Mouse (Mus musculus): ENCODE data around the gene Arfrp1. TPM values are rescaled to one million over a fixed set of nuclear protein-coding genes. Genes with fewer than 3 reads are reported as not detected.

The Arfrp1 gene
- 81.2 and 82.7 TPM in 2 replicates for polyA plus RNA-seq (2015; fragmentation: Nextera tagmentation; extraction: Ambion mirVana)

DNA sequence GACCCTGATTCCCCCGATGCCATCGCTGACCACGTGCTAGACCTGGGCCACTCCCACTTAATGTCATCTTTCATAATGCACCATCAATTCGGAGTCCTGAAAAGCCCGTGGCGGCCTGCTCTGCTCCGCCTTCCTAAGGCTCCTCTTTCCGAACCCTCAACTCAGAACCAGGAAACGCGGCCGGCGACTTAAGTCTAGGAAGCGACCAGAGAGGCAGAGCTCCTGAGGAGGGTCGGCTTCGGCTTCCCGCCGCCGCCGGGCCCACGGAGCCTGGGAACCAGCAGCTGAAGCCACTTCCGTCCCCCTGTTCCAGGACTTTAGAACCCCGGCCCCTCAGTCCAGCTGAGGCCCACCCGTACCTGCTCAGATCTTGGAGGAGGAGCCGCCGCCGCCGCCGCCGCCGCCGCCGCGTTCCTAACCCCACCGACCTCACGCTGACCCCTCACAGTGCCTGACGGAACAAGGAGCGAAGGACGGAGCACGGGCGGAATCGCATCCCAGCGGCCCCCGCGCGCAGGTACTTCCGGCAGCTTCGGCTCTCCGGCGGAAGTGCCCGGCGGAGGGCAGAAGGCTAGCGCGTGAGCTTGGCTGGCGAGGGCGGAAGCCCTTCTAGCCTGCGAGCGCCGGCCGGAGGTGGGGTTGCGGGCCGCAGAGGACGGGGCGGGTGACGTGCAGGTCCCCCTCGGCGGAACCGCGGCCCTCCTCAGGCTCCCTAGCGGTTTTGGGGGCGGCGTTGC lies at the start of gene Arfrp1, which contains the start of gene Zgpat:
Gene Arfrp1 (minus strand): TSS at position 545 of the 737 bp plus-strand sequence.
Gene Zgpat (plus strand): TSS at position 69 of the 737 bp plus-strand sequence.
- under 1% methylated on average over 69 of the region's 71 CpGs for WGBS

DNA sequence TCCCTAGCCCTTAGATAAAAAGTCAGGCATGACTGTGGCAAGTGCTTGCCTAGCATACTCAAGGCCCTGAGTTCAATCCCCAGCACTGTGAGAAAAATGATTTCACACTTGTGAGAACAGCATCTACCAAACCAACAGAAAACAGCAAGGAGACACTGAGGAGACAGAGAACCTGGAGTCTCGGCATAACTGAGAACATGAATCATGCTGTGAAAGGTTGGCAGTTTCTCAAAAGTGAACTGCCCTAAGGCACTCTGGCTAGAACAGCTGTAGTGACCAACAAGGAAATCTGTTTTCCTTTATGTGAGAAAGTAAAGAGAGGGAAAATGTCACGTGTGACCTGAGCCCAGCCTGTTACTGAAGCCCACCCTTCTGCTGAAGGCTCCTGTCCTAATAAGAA lies 47.9 kb upstream of the Arfrp1 start:
- no peak overlapping the region for H3K4me2 ChIP-seq
- ATAC-seq (ENCODE audit: low FRiP score, low read depth) = no peak
- H3K9me3 ChIP-seq = no peaks in the 10 kb centered on the region
- no peak overlapping the region for H3K4me3 ChIP-seq
- H3K27ac ChIP-seq (replicated peaks) = no peak overlapping the region
- no peak overlapping the region for H3K9ac ChIP-seq
- WGBS = 52% methylated on average over 2 of the region's 2 CpGs
- no peaks in the 10 kb centered on the region for H3K27me3 ChIP-seq
- H3K4me1 ChIP-seq (replicated peaks) = peaks cover 4% of the 10 kb centered on the region
- H3K36me3 ChIP-seq = no peaks in the 10 kb centered on the region

More for the DNA sequence above, at the start of gene Arfrp1, which contains the start of gene Zgpat:
- peak; percentile 92 for ATAC-seq (ENCODE audit: low FRiP score, low read depth)
- H3K36me3 ChIP-seq = peaks cover 44% of the 10 kb centered on the region
- H3K9ac ChIP-seq = peak within 1 kb of the TSS; percentile 93
- H3K27ac ChIP-seq (replicated peaks) = peak within 1 kb of the TSS; percentile 95
- H3K27me3 ChIP-seq = no peaks in the 10 kb centered on the region
- no peaks in the 10 kb centered on the region for H3K9me3 ChIP-seq
- peak within 1 kb of the TSS; percentile 66 for H3K4me3 ChIP-seq
- H3K4me1 ChIP-seq (replicated peaks) = peaks cover 47% of the 10 kb centered on the region
- peak within 1 kb of the TSS; percentile 86 for H3K4me2 ChIP-seq

DNA sequence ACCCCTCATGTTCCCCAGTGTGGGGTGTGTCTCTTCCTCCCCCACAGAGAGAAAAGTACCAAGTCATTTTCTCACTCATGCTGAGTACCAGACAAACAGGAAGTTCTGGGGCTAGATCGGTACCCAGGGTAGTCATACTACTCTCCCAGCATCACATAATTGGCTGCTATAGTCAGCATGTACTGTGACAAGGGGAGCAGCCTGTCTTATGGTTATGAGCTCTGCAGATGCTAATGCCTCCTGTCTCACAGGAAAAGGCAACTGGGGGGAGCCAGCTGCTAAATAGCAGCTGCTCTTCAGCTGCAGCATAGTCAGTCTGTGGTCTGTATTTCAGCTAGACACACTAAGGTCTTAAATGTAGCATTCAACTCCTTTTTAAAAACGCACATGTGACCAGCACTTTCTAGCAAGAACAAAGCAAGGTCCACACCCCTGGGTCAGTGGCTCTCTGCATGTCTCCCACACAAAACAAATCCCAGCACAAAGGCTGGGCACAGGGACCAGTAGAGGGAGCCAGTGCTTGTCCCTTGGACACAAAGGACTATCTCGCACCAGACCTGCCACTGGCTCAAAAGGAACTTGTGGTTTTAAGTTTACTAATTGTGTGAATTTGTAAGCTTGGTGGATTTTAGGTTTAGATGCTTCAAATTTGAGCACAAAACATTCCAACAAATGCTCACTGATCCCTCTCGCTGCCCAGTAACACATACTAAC lies 45.7 kb upstream of the Arfrp1 start:
- H3K4me3 ChIP-seq = no peak overlapping the region
- ATAC-seq (ENCODE audit: low FRiP score, low read depth) = peak; percentile 65; the same call in 1 of the 2 replicates
- no peak overlapping the region for H3K9ac ChIP-seq
- no peak overlapping the region for H3K4me2 ChIP-seq
- H3K27ac ChIP-seq (replicated peaks) = 0 out of 2 replicates have a peak overlapping the region, but pooled peaks have one; percentile 9
- H3K4me1 ChIP-seq (replicated peaks) = peaks cover 4% of the 10 kb centered on the region
- H3K9me3 ChIP-seq = no peaks in the 10 kb centered on the region
- 33% methylated on average over 4 of the region's 4 CpGs for WGBS
- H3K27me3 ChIP-seq = no peaks in the 10 kb centered on the region
- H3K36me3 ChIP-seq = no peaks in the 10 kb centered on the region

DNA sequence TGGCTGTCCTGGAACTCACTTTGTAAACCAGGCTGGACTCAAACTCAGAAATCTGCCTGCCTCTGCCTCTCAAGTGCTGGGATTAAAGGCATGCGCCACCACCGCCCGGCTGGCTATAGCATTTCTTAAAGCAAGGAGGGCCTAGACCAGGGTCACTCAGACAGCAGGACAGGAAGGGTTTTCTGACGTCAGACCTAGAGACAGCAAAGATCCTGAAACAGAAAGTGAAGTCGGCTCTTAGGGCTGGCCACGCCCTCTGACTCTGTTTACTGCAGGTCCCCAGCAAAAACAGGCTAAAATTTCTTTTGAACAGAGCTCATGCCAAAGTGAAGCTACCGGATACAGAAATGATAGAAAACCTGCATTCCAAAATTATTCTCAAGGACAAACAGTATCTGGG lies 44.4 kb upstream of the Arfrp1 start:
- peaks cover 4% of the 10 kb centered on the region for H3K4me1 ChIP-seq (replicated peaks)
- H3K36me3 ChIP-seq = peaks cover 6% of the 10 kb centered on the region; the same call in 1 of the 2 replicates
- 85% methylated on average over 7 of the region's 7 CpGs for WGBS
- H3K27ac ChIP-seq (replicated peaks) = no peak overlapping the region
- H3K4me2 ChIP-seq = no peak overlapping the region
- H3K9me3 ChIP-seq = no peaks in the 10 kb centered on the region
- no peak overlapping the region for H3K9ac ChIP-seq
- no peaks in the 10 kb centered on the region for H3K27me3 ChIP-seq
- no peak overlapping the region for H3K4me3 ChIP-seq
- ATAC-seq (ENCODE audit: low FRiP score, low read depth) = no peak

DNA sequence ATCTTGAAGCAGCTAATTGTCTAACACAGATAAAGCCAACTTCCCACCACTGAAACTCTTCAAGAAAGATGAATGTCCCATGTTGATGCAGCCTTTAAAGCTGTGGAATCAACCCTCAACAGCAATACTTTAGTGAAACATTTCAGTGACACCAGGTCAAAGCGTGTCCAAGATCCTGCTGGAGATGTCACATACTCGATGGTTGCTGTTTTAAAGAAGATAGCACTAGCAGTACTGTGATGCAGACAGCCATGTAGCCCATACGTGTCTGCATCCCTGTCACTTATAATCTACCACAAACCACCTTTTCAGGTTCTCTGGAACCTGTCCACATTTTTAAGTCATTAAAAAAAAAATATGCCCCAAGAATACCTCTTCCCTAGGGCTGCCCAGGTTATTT lies 38.5 kb upstream of the Arfrp1 start:
- H3K9me3 ChIP-seq = no peaks in the 10 kb centered on the region
- no peak overlapping the region for H3K9ac ChIP-seq
- H3K4me2 ChIP-seq = no peak overlapping the region
- no peak for ATAC-seq (ENCODE audit: low FRiP score, low read depth)
- no peaks in the 10 kb centered on the region for H3K27me3 ChIP-seq
- no peaks in the 10 kb centered on the region for H3K4me1 ChIP-seq (replicated peaks)
- peaks cover 8% of the 10 kb centered on the region; the same call in 1 of the 2 replicates for H3K36me3 ChIP-seq
- no peak overlapping the region for H3K27ac ChIP-seq (replicated peaks)
- WGBS = 93% methylated on average over 3 of the region's 3 CpGs
- no peak overlapping the region for H3K4me3 ChIP-seq

DNA sequence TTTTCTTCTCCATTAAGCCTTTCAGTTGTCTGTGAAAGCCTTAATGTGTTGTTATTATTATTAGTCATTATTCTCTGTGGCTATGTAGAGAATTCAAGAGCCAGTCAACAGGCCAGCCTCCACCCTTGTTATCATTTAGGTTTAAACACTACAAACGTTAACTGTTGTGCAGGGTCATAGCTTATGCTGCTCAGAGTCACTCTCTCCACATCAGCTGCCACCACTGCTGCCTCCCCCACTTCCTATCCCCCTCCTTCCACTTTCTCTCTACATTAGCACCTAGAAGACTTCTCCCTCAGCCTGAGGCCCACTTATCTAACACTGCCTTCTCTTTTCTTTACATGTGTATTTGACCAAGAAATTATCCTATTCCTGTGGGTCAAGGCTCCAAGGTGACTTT lies 36.3 kb upstream of the Arfrp1 start:
- Histone ChIP-seq H3K4me2 (no peak overlapping the region), H3K4me1 (replicated peaks) (no peaks in the 10 kb centered on the region), H3K9me3 (no peaks in the 10 kb centered on the region), H3K4me3 (no peak overlapping the region), H3K27me3 (no peaks in the 10 kb centered on the region), H3K9ac (no peak overlapping the region), H3K36me3 (peaks cover 8% of the 10 kb centered on the region; the same call in 1 of the 2 replicates), H3K27ac (replicated peaks) (no peak overlapping the region)
- ATAC-seq (ENCODE audit: low FRiP score, low read depth) = no peak
- WGBS = 21% methylated on average over 1 of the region's 1 CpGs

DNA sequence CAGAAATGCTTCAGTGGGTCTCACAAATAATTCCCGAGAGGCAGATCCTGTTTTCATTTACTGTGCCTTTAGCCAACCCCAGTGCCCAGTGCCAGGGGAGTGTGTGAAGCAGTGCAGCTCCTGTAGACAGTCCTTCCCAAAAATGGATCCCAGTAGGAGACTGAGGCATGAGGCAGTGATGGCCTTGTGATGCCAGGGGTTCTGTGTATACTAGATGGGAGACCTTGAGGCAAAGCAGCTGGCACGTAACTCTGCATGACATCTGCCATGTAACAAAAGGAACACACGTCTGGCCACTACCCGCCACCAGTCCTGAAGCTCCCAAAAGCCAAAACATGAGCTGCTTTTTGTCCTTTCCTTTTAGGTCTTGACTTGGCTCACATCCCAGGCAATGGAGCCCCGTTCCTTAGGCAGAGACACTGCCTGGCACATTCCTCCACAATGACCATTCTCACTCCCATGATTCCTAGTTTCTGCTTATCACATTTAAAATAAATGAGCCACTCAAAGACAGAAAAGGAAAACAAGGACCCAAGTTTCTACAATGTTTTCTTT lies 32.1 kb upstream of the Arfrp1 start:
- Histone ChIP-seq H3K9ac (no peak overlapping the region), H3K4me2 (no peak overlapping the region), H3K4me1 (replicated peaks) (no peaks in the 10 kb centered on the region), H3K27ac (replicated peaks) (no peak overlapping the region), H3K4me3 (no peak overlapping the region), H3K36me3 (peaks cover 8% of the 10 kb centered on the region), H3K27me3 (no peaks in the 10 kb centered on the region), H3K9me3 (no peaks in the 10 kb centered on the region)
- no peak for ATAC-seq (ENCODE audit: low FRiP score, low read depth)
- 57% methylated on average over 5 of the region's 5 CpGs for WGBS

DNA sequence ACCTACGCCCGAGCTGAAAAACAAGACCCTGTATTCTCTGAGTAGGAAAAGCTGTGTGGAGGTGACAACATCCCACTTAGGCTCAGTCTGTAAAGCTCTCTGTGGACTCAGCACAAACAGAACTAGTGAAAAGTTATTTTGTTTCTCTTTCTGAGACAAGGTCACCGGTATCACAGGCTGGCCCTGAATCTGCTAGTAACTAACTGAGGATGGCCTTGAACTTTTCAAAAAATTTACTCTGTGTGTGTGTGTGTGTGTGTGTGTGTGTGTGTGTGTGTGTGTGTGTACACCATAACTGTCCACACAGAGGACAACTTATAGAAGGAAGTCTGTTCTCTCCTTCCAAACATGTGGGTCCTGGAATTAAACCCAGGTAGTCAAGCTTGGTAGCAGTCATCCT lies 28.9 kb upstream of the Arfrp1 start:
- no peaks in the 10 kb centered on the region for H3K4me1 ChIP-seq (replicated peaks)
- ATAC-seq (ENCODE audit: low FRiP score, low read depth) = no peak
- peaks cover 19% of the 10 kb centered on the region for H3K36me3 ChIP-seq
- no peak overlapping the region for H3K4me3 ChIP-seq
- H3K9ac ChIP-seq = no peak overlapping the region
- no peaks in the 10 kb centered on the region for H3K27me3 ChIP-seq
- WGBS = 96% methylated on average over 3 of the region's 3 CpGs
- no peak overlapping the region for H3K27ac ChIP-seq (replicated peaks)
- H3K4me2 ChIP-seq = no peak overlapping the region
- no peaks in the 10 kb centered on the region for H3K9me3 ChIP-seq

DNA sequence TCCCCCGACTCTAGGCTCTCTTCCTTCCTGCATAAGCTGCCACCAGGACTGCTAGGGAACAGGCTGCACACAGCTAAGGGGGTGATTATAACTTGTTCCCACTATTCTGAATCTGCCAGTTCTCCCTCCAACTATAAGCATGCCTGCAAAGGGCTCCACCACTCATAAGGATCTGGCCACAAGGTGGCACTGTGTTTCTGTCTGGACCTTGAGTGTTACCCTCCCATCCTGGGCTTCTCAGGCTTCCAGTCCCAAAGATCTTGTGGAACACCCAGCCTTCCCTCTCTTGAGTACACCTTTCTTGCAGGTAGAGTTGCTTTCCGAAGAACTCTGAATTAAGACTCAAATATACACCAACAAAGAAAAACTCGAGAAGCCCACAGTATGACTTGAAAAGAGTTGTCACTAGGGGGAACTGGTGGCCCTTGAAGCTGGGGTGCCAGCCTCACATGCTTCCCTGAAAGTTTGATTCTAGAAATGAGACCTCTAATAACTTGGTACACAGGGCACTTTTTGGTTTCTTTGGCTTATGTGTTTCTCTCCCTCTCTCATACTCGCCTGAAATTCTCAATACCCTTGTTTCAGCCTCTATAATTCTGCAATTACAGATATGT lies 27.5 kb upstream of the Arfrp1 start:
- Histone ChIP-seq H3K4me2 (no peak overlapping the region), H3K9me3 (no peaks in the 10 kb centered on the region), H3K36me3 (peaks cover 19% of the 10 kb centered on the region), H3K27ac (replicated peaks) (no peak overlapping the region), H3K4me1 (replicated peaks) (no peaks in the 10 kb centered on the region), H3K27me3 (no peaks in the 10 kb centered on the region), H3K9ac (no peak overlapping the region), H3K4me3 (no peak overlapping the region)
- peak; percentile 76 for ATAC-seq (ENCODE audit: low FRiP score, low read depth)
- 31% methylated on average over 4 of the region's 4 CpGs for WGBS

DNA sequence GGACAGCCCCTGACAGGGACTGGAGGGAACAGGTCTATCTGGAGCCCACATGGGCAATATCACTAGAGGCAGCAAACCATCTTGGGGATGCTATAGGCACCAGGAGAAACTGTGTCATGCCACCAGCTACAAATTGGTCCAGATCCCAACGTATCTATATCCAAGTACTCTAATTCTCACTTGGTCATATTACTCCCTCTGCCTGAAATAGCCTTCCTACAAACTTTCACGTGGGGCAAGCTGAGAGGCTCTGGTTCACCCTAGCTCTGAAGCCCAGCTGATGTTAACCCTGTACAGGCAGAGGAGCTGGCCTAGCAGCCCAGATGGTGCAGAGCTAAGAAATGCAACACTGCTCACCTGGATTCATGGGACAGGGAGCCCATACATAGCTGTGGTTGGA lies 26.3 kb upstream of the Arfrp1 start:
- Histone ChIP-seq H3K4me1 (replicated peaks) (no peaks in the 10 kb centered on the region), H3K4me3 (no peak overlapping the region), H3K36me3 (peaks cover 19% of the 10 kb centered on the region), H3K4me2 (no peak overlapping the region), H3K27me3 (no peaks in the 10 kb centered on the region), H3K9ac (no peak overlapping the region), H3K27ac (replicated peaks) (no peak overlapping the region), H3K9me3 (no peaks in the 10 kb centered on the region)
- no peak for ATAC-seq (ENCODE audit: low FRiP score, low read depth)
- 72% methylated on average over 2 of the region's 2 CpGs for WGBS

DNA sequence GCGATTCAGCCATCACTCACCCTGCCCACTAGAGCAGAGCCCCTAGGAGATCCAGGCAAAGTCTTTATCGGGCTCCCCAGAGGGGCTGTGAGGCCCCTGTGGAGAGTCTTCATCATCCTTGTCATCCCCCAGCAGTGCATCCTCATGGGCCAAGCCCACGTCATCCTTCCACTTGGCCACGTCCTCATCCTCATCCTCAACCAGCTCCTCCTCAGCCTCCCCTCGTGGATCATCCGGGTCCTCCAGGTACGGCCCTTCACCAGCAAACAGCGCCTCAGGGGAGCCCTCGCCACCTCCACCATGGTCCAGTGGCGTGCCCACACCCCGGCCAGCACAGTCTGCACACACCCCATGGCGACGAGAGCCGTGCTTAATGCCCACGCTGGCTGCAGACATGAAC lies 25.8 kb upstream of the Arfrp1 start:
- no peak for ATAC-seq (ENCODE audit: low FRiP score, low read depth)

More for the DNA sequence above, 25.8 kb upstream of the Arfrp1 start:
- 88% methylated on average over 15 of the region's 15 CpGs for WGBS
- peaks cover 22% of the 10 kb centered on the region for H3K36me3 ChIP-seq
- no peak overlapping the region for H3K4me2 ChIP-seq
- H3K4me3 ChIP-seq = no peak overlapping the region
- 0 out of 2 replicates have a peak, but pooled peaks cover 2% of the 10 kb centered on the region for H3K4me1 ChIP-seq (replicated peaks)
- H3K27me3 ChIP-seq = no peaks in the 10 kb centered on the region
- no peaks in the 10 kb centered on the region for H3K9me3 ChIP-seq
- H3K9ac ChIP-seq = no peak overlapping the region
- no peak overlapping the region for H3K27ac ChIP-seq (replicated peaks)

All from hindbrain, embryonic 15.5 days (tissue).